Mouse (Mus musculus): ENCODE results near the gene Diras1.
"Not testable (repeated sequence)": the region's sequence is repeated elsewhere in the genome, so short reads cannot be mapped to it uniquely, and the experiment has no call there.

Gene Diras1

GRCm38 (mm10) chr10:80996501-80996900 is 29.0 kb downstream of the Diras1 start:
- no peak for DNase-seq

GRCm38 (mm10) chr10:80995091-80995632 is 30.3 kb downstream of the Diras1 start:
- DNase-seq, result peak; percentile 78

- no peak for DNase-seq
These were observed 30.8 kb downstream of the Diras1 start for GRCm38 (mm10) chr10:80994621-80995020.

GRCm38 (mm10) chr10:80993276-80993675 is 32.2 kb downstream of the Diras1 start:
- DNase-seq, result no peak

- no peak for DNase-seq
These were observed 33.5 kb downstream of the Diras1 start for GRCm38 (mm10) chr10:80991945-80992344.

- DNase-seq, result no peak
These were observed 34.5 kb downstream of the Diras1 start for GRCm38 (mm10) chr10:80991007-80991406.

- DNase-seq, result no peak
These were observed 35.1 kb downstream of the Diras1 start for GRCm38 (mm10) chr10:80990406-80990805.

GRCm38 (mm10) chr10:80989854-80990253 is 35.6 kb downstream of the Diras1 start:
- DNase-seq, result not testable (repeated sequence)

GRCm38 (mm10) chr10:80989446-80989845 is 36.0 kb downstream of the Diras1 start:
- no peak for DNase-seq

GRCm38 (mm10) chr10:80987709-80988441 is 37.6 kb downstream of the Diras1 start:
- DNase-seq, result peak; percentile 85

- peak; percentile 78 for DNase-seq
These were observed 38.7 kb downstream of the Diras1 start for GRCm38 (mm10) chr10:80986754-80987153.

GRCm38 (mm10) chr10:80985970-80986701 is 39.3 kb downstream of the Diras1 start:
- no peak for DNase-seq

- no peak for DNase-seq
These were observed 40.1 kb downstream of the Diras1 start for GRCm38 (mm10) chr10:80985241-80985969.

GRCm38 (mm10) chr10:80984223-80984622 is 41.2 kb downstream of the Diras1 start:
- DNase-seq, result no peak

GRCm38 (mm10) chr10:80982381-80982780 is 43.1 kb downstream of the Diras1 start:
- peak; percentile 70 for DNase-seq

- DNase-seq, result no peak
These were observed 43.8 kb downstream of the Diras1 start for GRCm38 (mm10) chr10:80981564-80982112.

- DNase-seq, result peak; percentile 92
These were observed 50.0 kb downstream of the Diras1 start for GRCm38 (mm10) chr10:80975478-80975877.

- no peak for DNase-seq
These were observed 51.7 kb downstream of the Diras1 start for GRCm38 (mm10) chr10:80973722-80974121.

- peak; percentile 59 for DNase-seq
These were observed 53.1 kb downstream of the Diras1 start for GRCm38 (mm10) chr10:80972071-80972987.

GRCm38 (mm10) chr10:80971533-80971932 is 53.9 kb downstream of the Diras1 start:
- peak; percentile 90 for DNase-seq

GRCm38 (mm10) chr10:80970159-80970558 is 55.3 kb downstream of the Diras1 start:
- no peak for DNase-seq

Data from kidney, adult 9 months (tissue).